Mouse (Mus musculus): ENCODE results near the gene Grin1. TPM values are rescaled to one million over a fixed set of nuclear protein-coding genes. Genes with fewer than 3 reads are reported as not detected.

The Grin1 gene
- polyA plus RNA-seq, 1 experiment from 2014 or later = not detected

- H3K4me2 ChIP-seq (ENCODE audit: low read length) = 0 out of 2 replicates have a peak overlapping the region, but pooled peaks have one; percentile 31
- H3K27ac ChIP-seq (replicated peaks in 1 of 2; ENCODE audit: control insufficient read depth in 1 of 2, insufficient read depth in 1 of 2, low read depth in 2 of 2, low read length in 2 of 2) = no peak overlapping the region
- peaks cover 30% of the 10 kb centered on the region for H3K36me3 ChIP-seq (ENCODE audit: control insufficient read depth, insufficient read depth, low read length)
- 17% methylated on average over 2 of the region's 2 CpGs for WGBS
- H3K9me3 ChIP-seq (ENCODE audit: control insufficient read depth, low read length) = no peaks in the 10 kb centered on the region
- H3K9ac ChIP-seq (ENCODE audit: low read length) = 0 out of 2 replicates have a peak overlapping the region, but pooled peaks have one; percentile 2
- ATAC-seq (ENCODE audit: insufficient number of reproducible peaks, insufficient read depth, low FRiP score, low read depth) = no peak
- peaks cover 30 to 44% of the 10 kb centered on the region in 2 experiments for H3K4me1 ChIP-seq (ENCODE audit: control insufficient read depth in 2 of 2, insufficient read depth in 2 of 2, low read length in 2 of 2)
- H3K4me3 ChIP-seq (ENCODE audit: control insufficient read depth in 1 of 2, insufficient read depth in 1 of 2, low read depth in 1 of 2, low read length in 2 of 2) = no peak overlapping the region
- peaks cover 8% of the 10 kb centered on the region for H3K27me3 ChIP-seq (ENCODE audit: control insufficient read depth, insufficient read depth, low read length)
Measured at GRCm38 (mm10) chr2:25266720-25267119, 52.3 kb downstream of the Grin1 start.

DNA sequence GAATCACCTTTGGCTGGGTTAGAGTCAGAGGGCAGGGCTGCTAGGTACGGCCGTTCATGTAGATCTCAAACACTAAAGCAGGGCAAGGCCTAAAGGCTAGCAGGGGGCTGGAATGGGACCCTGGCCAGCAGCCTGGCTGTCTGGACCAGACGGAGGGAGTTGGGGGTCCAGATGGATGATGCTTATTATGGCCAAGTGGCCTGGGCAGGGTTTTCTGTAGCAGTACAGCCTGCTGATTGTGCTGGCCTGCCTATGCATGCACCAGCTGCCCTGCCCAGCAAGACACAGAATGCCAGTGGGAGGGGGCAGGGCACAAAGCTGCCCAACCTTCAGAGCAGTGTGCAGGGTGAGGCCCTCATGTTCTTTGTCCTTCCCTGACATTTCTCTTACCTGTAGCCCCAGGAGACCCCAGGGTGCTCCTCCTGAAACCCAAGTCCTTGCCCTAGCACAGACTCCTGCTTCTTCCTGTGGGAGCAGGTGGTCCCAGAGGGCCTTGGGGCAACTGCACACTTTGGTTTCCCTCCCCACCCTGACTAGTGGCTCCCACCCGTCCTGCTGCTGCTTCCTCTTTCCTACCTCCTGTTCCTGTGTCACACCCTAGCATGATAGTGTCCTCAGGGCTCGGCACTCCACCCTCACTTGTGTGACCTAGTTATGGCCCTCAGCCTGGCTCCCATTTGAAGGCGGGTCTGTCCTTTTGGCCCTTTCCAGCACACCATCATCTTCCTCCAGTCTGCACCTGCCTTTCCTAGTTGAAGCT is 52.9 kb downstream of the Grin1 start:
- WGBS = 50% methylated on average over 6 of the region's 6 CpGs

DNA sequence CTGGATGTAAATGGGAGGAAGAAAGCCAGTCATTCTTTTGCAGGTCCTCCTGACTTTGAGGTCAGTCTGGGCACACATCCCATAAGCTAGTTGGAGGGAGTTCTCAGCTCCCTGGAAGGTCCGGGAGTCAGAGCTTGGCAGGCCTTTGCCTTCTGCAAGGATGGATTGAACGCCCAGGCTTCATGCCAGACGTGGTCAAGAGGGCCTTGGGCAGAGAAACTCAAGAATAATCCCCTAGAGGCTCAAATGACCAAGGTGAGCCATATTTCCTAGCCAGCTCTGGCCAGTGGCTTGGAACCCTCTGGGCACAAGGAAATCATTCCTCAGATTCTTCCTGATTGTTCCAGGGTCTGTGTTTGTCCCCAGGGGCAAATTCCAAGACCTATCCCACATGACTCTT is 54.1 kb downstream of the Grin1 start:
- H3K9me3 ChIP-seq (ENCODE audit: control insufficient read depth, low read length) = no peaks in the 10 kb centered on the region
- ATAC-seq (ENCODE audit: insufficient number of reproducible peaks, insufficient read depth, low FRiP score, low read depth) = no peak
- H3K4me2 ChIP-seq (ENCODE audit: low read length) = no peak overlapping the region
- no peak overlapping the region for H3K27ac ChIP-seq (replicated peaks in 1 of 2; ENCODE audit: control insufficient read depth in 1 of 2, insufficient read depth in 1 of 2, low read depth in 2 of 2, low read length in 2 of 2)
- no peak overlapping the region for H3K9ac ChIP-seq (ENCODE audit: low read length)
- H3K4me1 ChIP-seq (ENCODE audit: control insufficient read depth in 2 of 2, insufficient read depth in 2 of 2, low read length in 2 of 2) = peaks cover 26 to 33% of the 10 kb centered on the region in 2 experiments
- H3K36me3 ChIP-seq (ENCODE audit: control insufficient read depth, insufficient read depth, low read length) = peaks cover 19% of the 10 kb centered on the region
- H3K4me3 ChIP-seq (ENCODE audit: control insufficient read depth in 1 of 2, insufficient read depth in 1 of 2, low read depth in 1 of 2, low read length in 2 of 2) = no peak overlapping the region
- peaks cover 8% of the 10 kb centered on the region for H3K27me3 ChIP-seq (ENCODE audit: control insufficient read depth, insufficient read depth, low read length)
- 72% methylated on average over 3 of the region's 3 CpGs for WGBS

More for the DNA sequence above, 52.9 kb downstream of the Grin1 start:
- H3K27me3 ChIP-seq (ENCODE audit: control insufficient read depth, insufficient read depth, low read length) = peaks cover 8% of the 10 kb centered on the region
- H3K4me3 ChIP-seq (ENCODE audit: control insufficient read depth in 1 of 2, insufficient read depth in 1 of 2, low read depth in 1 of 2, low read length in 2 of 2) = no peak overlapping the region
- peaks cover 27 to 39% of the 10 kb centered on the region in 2 experiments for H3K4me1 ChIP-seq (ENCODE audit: control insufficient read depth in 2 of 2, insufficient read depth in 2 of 2, low read length in 2 of 2)
- no peaks in the 10 kb centered on the region for H3K9me3 ChIP-seq (ENCODE audit: control insufficient read depth, low read length)
- no peak overlapping the region for H3K27ac ChIP-seq (replicated peaks in 1 of 2; ENCODE audit: control insufficient read depth in 1 of 2, insufficient read depth in 1 of 2, low read depth in 2 of 2, low read length in 2 of 2)
- H3K36me3 ChIP-seq (ENCODE audit: control insufficient read depth, insufficient read depth, low read length) = peaks cover 30% of the 10 kb centered on the region
- no peak for ATAC-seq (ENCODE audit: insufficient number of reproducible peaks, insufficient read depth, low FRiP score, low read depth)
- peak overlapping the region; percentile 2 for H3K9ac ChIP-seq (ENCODE audit: low read length)
- H3K4me2 ChIP-seq (ENCODE audit: low read length) = peak overlapping the region; percentile 31

DNA sequence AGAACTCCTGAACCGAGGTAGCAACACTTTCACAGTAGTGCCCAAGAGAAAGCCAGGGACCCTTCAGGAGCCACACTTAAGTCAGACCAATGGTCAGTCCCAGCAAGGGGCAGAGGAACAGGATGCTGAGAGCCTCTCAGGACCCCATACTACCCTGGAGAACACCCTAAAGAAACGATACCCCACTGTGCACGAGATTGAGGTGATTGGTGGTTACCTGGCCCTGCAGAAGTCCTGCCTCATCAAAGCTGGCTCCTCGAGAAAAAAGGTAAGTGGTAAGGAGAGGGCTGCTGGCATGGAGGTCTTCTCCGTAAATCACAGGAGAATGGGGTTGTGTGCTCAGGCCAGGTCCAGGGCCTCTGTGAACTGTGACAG is 54.7 kb downstream of the Grin1 start:
- Histone ChIP-seq H3K4me1 (ENCODE audit: control insufficient read depth in 2 of 2, insufficient read depth in 2 of 2, low read length in 2 of 2) (peaks cover 26 to 33% of the 10 kb centered on the region in 2 experiments), H3K4me2 (ENCODE audit: low read length) (peak overlapping the region; percentile 97; the same call in 1 of the 2 replicates), H3K4me3 (ENCODE audit: control insufficient read depth in 1 of 2, insufficient read depth in 1 of 2, low read depth in 1 of 2, low read length in 2 of 2) (no peak overlapping the region), H3K27me3 (ENCODE audit: control insufficient read depth, insufficient read depth, low read length) (peaks cover 8% of the 10 kb centered on the region), H3K9me3 (ENCODE audit: control insufficient read depth, low read length) (no peaks in the 10 kb centered on the region), H3K27ac (replicated peaks in 1 of 2; ENCODE audit: control insufficient read depth in 1 of 2, insufficient read depth in 1 of 2, low read depth in 2 of 2, low read length in 2 of 2) (no peak overlapping the region), H3K9ac (ENCODE audit: low read length) (no peak overlapping the region), H3K36me3 (ENCODE audit: control insufficient read depth, insufficient read depth, low read length) (peaks cover 13% of the 10 kb centered on the region)
- WGBS = 66% methylated on average over 5 of the region's 5 CpGs
- ATAC-seq (ENCODE audit: insufficient number of reproducible peaks, insufficient read depth, low FRiP score, low read depth) = no peak

DNA sequence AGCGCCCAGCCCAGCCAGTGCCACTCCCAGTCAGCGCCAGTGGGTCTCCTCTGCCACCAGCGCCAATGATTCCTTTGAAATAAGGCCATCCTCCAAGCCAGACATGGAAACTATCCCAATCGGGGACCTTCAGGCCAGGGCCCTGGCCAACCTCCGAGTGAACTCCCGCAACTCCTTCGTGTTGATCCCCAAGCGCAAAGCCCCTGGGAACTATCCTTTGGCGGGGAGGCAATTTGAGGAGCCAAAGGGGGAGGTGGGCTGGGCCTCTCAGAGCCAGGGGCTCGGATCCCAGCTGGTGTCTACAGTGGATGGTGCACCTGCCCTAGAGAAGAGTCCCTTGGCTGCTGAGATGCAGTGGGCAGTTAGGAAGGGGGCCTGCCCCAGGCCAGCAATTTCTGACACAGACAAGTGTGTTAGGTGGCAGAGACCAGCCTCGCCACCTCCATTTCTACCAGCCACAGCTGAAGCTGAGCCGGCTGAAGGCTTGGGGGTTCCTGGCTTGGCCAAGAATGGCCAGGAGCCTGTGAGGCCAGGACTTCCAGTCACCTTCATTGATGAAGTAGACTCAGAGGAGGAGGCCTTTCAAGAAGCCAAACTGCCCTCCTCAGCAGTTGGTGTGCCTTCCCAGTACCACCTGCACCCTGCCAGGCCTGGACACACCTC is 55.2 kb downstream of the Grin1 start:
- 24% methylated on average over 12 of the region's 12 CpGs for WGBS
- Histone ChIP-seq H3K4me3 (ENCODE audit: control insufficient read depth in 1 of 2, insufficient read depth in 1 of 2, low read depth in 1 of 2, low read length in 2 of 2) (peak overlapping the region; percentile 62 to 70), H3K36me3 (ENCODE audit: control insufficient read depth, insufficient read depth, low read length) (peaks cover 8% of the 10 kb centered on the region; the same call in 1 of the 2 replicates), H3K27ac (replicated peaks in 1 of 2; ENCODE audit: control insufficient read depth in 1 of 2, insufficient read depth in 1 of 2, low read depth in 2 of 2, low read length in 2 of 2) (no peak overlapping the region), H3K4me1 (ENCODE audit: control insufficient read depth in 2 of 2, insufficient read depth in 2 of 2, low read length in 2 of 2) (peaks cover 26 to 33% of the 10 kb centered on the region in 2 experiments), H3K9ac (ENCODE audit: low read length) (peak overlapping the region; percentile 72), H3K27me3 (ENCODE audit: control insufficient read depth, insufficient read depth, low read length) (peaks cover 8% of the 10 kb centered on the region), H3K9me3 (ENCODE audit: control insufficient read depth, low read length) (no peaks in the 10 kb centered on the region), H3K4me2 (ENCODE audit: low read length) (peak overlapping the region; percentile 97)
- no peak for ATAC-seq (ENCODE audit: insufficient number of reproducible peaks, insufficient read depth, low FRiP score, low read depth)

DNA sequence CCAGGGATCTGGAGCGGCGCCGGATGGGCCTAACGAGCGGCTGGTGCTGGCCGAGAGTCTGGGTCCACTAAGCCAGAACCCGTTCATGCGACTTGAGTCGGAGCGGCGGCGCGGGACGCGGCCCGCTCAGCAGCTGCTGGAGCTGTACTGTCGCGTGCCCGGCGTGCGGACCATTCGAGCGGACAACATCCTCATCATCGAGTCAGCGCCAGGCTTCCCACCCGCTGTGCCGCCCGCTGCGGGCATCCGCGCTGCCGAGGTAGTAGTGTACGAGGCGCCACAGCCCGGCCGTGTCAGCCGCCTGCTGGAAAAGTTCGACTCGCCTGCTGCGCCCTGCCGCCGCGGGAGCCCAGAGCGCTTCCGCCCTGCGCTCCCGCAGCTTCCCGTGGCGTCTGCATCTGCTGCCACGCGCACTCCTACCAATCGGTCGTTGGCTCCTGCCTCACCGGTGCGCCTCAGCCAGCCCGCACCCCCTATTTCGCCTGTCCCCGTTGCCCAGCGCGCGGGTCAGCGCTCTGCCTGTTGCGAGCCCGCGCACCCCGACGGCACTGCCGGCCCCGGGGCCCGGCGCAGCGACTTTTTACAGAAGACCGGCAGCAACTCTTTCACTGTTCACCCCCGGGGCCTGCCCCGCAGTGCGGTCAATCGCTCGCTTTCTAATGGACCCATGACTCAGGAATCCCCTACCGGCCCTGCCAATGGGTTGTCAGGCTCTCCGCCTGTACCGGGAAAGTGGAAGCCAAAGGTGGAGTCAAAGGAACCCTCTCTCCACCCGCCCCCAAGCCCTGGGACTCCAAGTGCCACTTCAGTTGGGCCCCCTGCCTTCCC is 56.0 kb downstream of the Grin1 start:
- peaks cover 26 to 33% of the 10 kb centered on the region in 2 experiments for H3K4me1 ChIP-seq (ENCODE audit: control insufficient read depth in 2 of 2, insufficient read depth in 2 of 2, low read length in 2 of 2)
- peak overlapping the region; percentile 72 for H3K9ac ChIP-seq (ENCODE audit: low read length)
- H3K27me3 ChIP-seq (ENCODE audit: control insufficient read depth, insufficient read depth, low read length) = peaks cover 8% of the 10 kb centered on the region
- 0 out of 2 replicates have a peak, but pooled peaks cover under 1% of the 10 kb centered on the region for H3K36me3 ChIP-seq (ENCODE audit: control insufficient read depth, insufficient read depth, low read length)
- H3K9me3 ChIP-seq (ENCODE audit: control insufficient read depth, low read length) = no peaks in the 10 kb centered on the region
- H3K4me2 ChIP-seq (ENCODE audit: low read length) = peak overlapping the region; percentile 97
- WGBS = under 1% methylated on average over 82 of the region's 82 CpGs
- 0 out of 2 replicates have a peak, but pooled peaks have one; percentile 10 for ATAC-seq (ENCODE audit: insufficient number of reproducible peaks, insufficient read depth, low FRiP score, low read depth)
- H3K27ac ChIP-seq (replicated peaks in 1 of 2; ENCODE audit: control insufficient read depth in 1 of 2, insufficient read depth in 1 of 2, low read depth in 2 of 2, low read length in 2 of 2) = no peak overlapping the region
- H3K4me3 ChIP-seq (ENCODE audit: control insufficient read depth in 1 of 2, insufficient read depth in 1 of 2, low read depth in 1 of 2, low read length in 2 of 2) = peak overlapping the region; percentile 62 to 70

GRCm38 (mm10) chr2:25262291-25262767 is 56.7 kb downstream of the Grin1 start, which contains the start of gene Tprn:
TSS of gene Tprn (plus strand) at chr2:25262618.
- no peaks in the 10 kb centered on the region for H3K36me3 ChIP-seq (ENCODE audit: control insufficient read depth, insufficient read depth, low read length)
- peaks cover 25 to 32% of the 10 kb centered on the region in 2 experiments for H3K4me1 ChIP-seq (ENCODE audit: control insufficient read depth in 2 of 2, insufficient read depth in 2 of 2, low read length in 2 of 2)
- 0 out of 4 replicates have a peak within 1 kb of the TSS, but pooled peaks of 1 of the 2 experiments have one; percentile 24 for H3K27ac ChIP-seq (replicated peaks in 1 of 2; ENCODE audit: control insufficient read depth in 1 of 2, insufficient read depth in 1 of 2, low read depth in 2 of 2, low read length in 2 of 2)
- H3K4me3 ChIP-seq (ENCODE audit: control insufficient read depth in 1 of 2, insufficient read depth in 1 of 2, low read depth in 1 of 2, low read length in 2 of 2) = peak within 1 kb of the TSS; percentile 62 to 70
- under 1% methylated on average over 38 of the region's 39 CpGs for WGBS
- peak within 1 kb of the TSS; percentile 97 for H3K4me2 ChIP-seq (ENCODE audit: low read length)
- peaks cover 8% of the 10 kb centered on the region for H3K27me3 ChIP-seq (ENCODE audit: control insufficient read depth, insufficient read depth, low read length)
- no peaks in the 10 kb centered on the region for H3K9me3 ChIP-seq (ENCODE audit: control insufficient read depth, low read length)
- H3K9ac ChIP-seq (ENCODE audit: low read length) = peak within 1 kb of the TSS; percentile 72
- peak; percentile 96 for ATAC-seq (ENCODE audit: insufficient number of reproducible peaks, insufficient read depth, low FRiP score, low read depth)

Measured in heart, embryonic 14.5 days (tissue).